Mouse (Mus musculus) bone marrow macrophage, adult 2 months (primary cell): ENCODE measurements around the gene Sytl3. TPM values are rescaled to one million over a fixed set of nuclear protein-coding genes. Genes with fewer than 3 reads are reported as not detected.

ENCODE experiments used
- H3K27ac ChIP-seq: 2 replicates; pipeline ENCODE4 v1.5.1; 2012; ENCODE audit warnings: low read depth, low read length; ENCODE audit not compliant: insufficient read depth
- H3K4me1 ChIP-seq: 2 replicates; pipeline ENCODE4 v1.6.1; 2012; ENCODE audit warnings: low read length; ENCODE audit not compliant: control insufficient read depth, insufficient read depth
- H3K4me3 ChIP-seq: 2 replicates; pipeline ENCODE4 v1.5.1; 2012; ENCODE audit warnings: mild to moderate bottlenecking, low read length, moderate library complexity; ENCODE audit not compliant: insufficient read depth
- CTCF ChIP-seq: IDR thresholded peaks from 2 replicates; pipeline ENCODE4 v1.5.1; 2012; ENCODE audit warnings: low read depth, mild to moderate bottlenecking, low read length, moderate library complexity
- POLR2A ChIP-seq: IDR thresholded peaks from 2 replicates; pipeline ENCODE4 v1.6.1; 2012; ENCODE audit warnings: mild to moderate bottlenecking, low read depth, low read length, borderline replicate concordance
- polyA plus RNA-seq: library from polyadenylated mRNA; stranded (reverse); fragments of >200 nt; gene quantifications from 2 replicates; pipeline ENCODE4 v1.2.4, GENCODE M21; 2012; ENCODE audit not compliant: missing spikeins, insufficient read depth, insufficient read length

Gene Sytl3
- polyA plus RNA-seq, 1 experiment = not detected

DNA sequence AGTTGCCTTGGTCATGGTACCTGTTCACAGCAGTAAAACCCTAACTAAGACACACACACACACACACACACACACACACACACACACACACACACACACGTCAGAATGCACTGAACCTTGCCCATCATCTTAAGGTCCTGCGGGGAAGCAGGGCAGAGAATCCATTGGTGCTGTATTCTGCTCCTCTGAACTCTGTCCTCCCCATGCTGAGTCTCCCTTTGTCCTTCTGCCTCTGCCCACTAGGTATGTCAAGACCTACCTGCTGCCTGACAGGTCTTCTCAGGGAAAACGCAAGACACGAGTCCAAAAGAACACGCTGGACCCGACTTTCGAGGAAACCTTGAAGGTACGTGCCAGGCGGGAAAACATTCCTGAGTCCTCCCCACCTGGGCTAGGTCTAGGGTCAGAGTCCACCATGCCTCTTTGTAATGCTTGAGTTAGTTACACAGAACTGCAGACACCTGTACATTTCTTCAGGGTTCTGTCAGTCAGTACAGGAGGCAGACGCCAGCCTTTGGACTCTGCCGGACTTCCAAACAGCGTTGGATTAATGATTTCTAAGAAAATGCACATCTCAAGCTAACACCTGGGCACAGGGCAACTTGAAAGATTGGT, 69.2 kb downstream of the Sytl3 start:
- TF ChIP-seq CTCF (no peak), POLR2A (no peak)
- Histone ChIP-seq H3K4me1 (no peaks in the 10 kb centered on the region; the same call in 1 of the 2 replicates), H3K27ac (no peak overlapping the region), H3K4me3 (no peak overlapping the region)

GRCm38 (mm10) chr17:6729244-6729742, 70.4 kb downstream of the Sytl3 start:
- Histone ChIP-seq H3K4me1 (no peaks in the 10 kb centered on the region; the same call in 1 of the 2 replicates), H3K4me3 (no peak overlapping the region), H3K27ac (no peak overlapping the region)
- TF ChIP-seq POLR2A = no peak
- TF ChIP-seq CTCF = no peak

GRCm38 (mm10) chr17:6731132-6731531, 72.2 kb downstream of the Sytl3 start:
- H3K4me1 ChIP-seq = no peaks in the 10 kb centered on the region; the same call in 1 of the 2 replicates
- H3K27ac ChIP-seq = no peak overlapping the region
- no peak for TF ChIP-seq POLR2A
- no peak for TF ChIP-seq CTCF

GRCm38 (mm10) chr17:6731634-6732033, 72.7 kb downstream of the Sytl3 start:
- TF ChIP-seq CTCF (no peak), POLR2A (no peak)
- H3K4me1 ChIP-seq = no peaks in the 10 kb centered on the region; the same call in 1 of the 2 replicates
- H3K27ac ChIP-seq = no peak overlapping the region
- H3K4me3 ChIP-seq = no peak overlapping the region

More at GRCm38 (mm10) chr17:6731132-6731531, 72.2 kb downstream of the Sytl3 start:
- no peak overlapping the region for H3K4me3 ChIP-seq

GRCm38 (mm10) chr17:6732665-6733064, 73.8 kb downstream of the Sytl3 start:
- no peak for TF ChIP-seq CTCF
- TF ChIP-seq POLR2A = no peak
- Histone ChIP-seq H3K4me3 (no peak overlapping the region), H3K27ac (no peak overlapping the region), H3K4me1 (no peaks in the 10 kb centered on the region; the same call in 1 of the 2 replicates)

GRCm38 (mm10) chr17:6733322-6733875, 74.5 kb downstream of the Sytl3 start:
- H3K4me1 ChIP-seq = no peaks in the 10 kb centered on the region; the same call in 1 of the 2 replicates
- H3K4me3 ChIP-seq = no peak overlapping the region
- no peak overlapping the region for H3K27ac ChIP-seq
- TF ChIP-seq CTCF = no peak
- no peak for TF ChIP-seq POLR2A

DNA sequence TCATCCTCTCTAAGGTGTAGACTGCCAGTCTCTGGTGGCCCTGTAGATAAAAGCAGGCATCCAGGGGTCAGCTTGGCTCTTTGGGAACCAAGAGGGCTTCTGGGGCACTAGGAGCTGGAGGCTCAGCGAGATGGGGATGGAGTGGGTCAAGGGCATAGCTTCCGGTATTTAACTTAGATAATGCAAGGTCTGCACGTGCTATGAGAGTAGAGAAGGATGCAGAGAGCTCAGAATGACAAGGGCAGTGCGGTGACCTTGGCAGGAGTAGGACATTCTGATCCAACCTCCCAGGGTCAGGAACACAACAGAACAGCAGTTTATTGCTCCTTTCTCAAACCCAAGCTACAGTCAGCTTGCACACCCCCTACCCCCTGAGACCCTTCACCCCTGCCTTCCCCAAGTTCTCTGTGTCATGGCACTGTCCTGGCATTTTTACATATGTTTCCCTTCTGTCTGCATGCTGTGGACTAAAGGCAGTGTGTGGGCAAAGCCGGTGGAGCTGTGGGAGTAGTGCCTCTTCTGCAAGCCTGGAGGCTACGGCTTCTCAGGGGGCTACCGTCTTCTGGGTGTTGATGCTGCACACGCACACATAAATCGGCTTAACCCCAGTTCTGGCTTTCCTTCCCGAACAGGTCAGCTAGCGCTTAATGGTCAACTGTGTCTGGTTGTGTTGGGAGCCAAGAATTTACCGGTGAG, 76.0 kb downstream of the Sytl3 start:
- no peak overlapping the region for H3K27ac ChIP-seq
- TF ChIP-seq POLR2A (no peak), CTCF (no peak)
- no peaks in the 10 kb centered on the region for H3K4me1 ChIP-seq
- H3K4me3 ChIP-seq = no peak overlapping the region

DNA sequence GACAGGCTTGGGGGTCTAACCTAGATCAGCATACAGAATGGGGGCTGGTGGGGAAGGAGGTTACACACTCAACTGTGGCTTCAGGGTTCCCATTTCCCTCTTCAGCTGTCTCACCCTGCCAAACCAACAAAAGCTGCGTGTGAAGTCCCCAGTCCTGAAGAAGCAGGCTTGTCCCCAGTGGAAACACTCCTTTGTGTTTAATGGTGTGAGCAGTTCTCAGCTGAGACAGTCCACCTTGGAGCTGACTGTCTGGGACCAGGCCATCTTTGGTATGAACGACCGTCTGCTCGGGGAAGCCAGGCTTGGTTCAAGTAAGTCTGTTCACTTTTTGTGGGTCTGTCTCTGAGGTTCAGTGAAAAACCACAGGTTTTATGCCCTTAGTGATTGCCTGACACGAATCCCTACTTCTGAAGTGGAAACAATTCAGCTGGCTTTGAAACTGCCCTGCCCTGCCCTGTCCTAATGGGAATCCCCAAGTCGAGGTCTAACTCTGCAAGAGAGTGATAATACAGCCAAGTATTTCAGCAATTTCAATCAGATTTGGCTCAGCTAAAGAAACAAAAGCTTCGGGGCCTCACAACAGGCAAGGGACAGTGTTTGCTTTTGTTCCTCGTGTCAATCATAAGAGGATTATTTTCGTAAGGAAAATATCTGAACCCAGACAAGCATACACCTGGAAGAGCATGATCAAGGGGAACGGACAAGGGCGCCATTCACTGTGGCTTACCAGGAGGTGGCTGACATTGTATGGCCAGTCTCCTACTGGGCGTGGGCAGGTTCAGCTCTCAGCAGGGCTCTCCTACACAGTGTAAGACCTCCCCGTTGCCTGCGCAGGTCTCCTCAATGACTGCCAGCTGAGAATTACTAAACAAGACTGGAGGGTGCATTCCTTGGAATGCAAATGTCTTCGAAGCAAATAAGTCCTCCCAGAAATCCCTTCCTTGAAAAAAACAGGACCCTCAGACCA, 77.7 kb downstream of the Sytl3 start:
- H3K4me3 ChIP-seq = no peak overlapping the region
- H3K27ac ChIP-seq = no peak overlapping the region
- H3K4me1 ChIP-seq = peaks cover 6% of the 10 kb centered on the region
- TF ChIP-seq POLR2A (no peak), CTCF (no peak)

DNA sequence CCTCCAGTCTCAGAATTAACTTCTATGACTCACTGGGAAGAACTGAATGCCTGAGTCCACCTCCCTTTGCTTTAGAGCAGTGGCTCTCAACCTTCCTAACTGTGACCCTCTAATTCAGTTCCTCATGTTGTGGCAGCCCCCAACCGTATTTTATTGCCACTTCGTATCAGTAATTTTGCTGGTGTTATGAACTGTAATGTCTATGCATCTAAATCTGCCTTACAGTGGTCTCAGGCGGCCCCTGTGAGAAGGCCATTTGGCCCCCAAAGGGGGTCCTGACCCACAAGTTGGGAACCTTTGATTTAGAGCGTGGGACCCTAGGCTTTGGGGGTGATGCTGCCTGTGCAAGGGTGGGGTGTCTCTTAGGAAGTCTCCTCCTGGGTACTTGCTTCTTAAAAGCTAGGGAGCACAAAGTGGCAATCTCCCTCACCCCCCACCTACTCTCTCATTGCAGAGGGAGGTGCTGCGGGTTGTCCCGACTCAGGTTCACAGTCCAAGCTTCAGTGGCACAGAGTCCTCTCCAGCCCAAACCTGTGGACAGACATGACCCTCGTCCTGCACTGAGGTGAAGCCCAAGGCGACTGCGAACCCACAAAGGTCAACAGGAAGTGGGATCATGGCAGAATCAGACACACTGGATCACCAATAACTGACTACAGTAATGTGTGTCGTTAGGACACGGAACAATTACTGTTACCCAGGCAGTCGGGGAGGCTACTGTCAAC, 78.5 kb downstream of the Sytl3 start:
- peaks cover 11% of the 10 kb centered on the region for H3K4me1 ChIP-seq
- no peak for TF ChIP-seq POLR2A
- no peak for TF ChIP-seq CTCF
- H3K4me3 ChIP-seq = no peak overlapping the region
- H3K27ac ChIP-seq = no peak overlapping the region
